Mouse (Mus musculus): Measurements from ENCODE around the gene Mymx. TPM values are rescaled to one million over a fixed set of nuclear protein-coding genes. Genes with fewer than 3 reads are reported as not detected.

Gene Mymx
- total RNA-seq, 1 experiment from 2014 or later = not detected

GRCm38 (mm10) chr17:45592606-45593431 lies 9.1 kb downstream of the Mymx start:
- ATAC-seq (replicated peaks; ENCODE audit: low read depth, poor library complexity, severe bottlenecking) = no peak

- ATAC-seq (replicated peaks; ENCODE audit: low read depth, poor library complexity, severe bottlenecking) = no peak
Measured at GRCm38 (mm10) chr17:45591701-45592605, 9.9 kb downstream of the Mymx start.

GRCm38 (mm10) chr17:45590410-45590809 lies 11.5 kb downstream of the Mymx start:
- ATAC-seq (replicated peaks; ENCODE audit: low read depth, poor library complexity, severe bottlenecking) = no peak

- ATAC-seq (replicated peaks; ENCODE audit: low read depth, poor library complexity, severe bottlenecking) = no peak
Measured at GRCm38 (mm10) chr17:45589844-45590243, 12.1 kb downstream of the Mymx start.

GRCm38 (mm10) chr17:45589236-45589635 lies 12.7 kb downstream of the Mymx start:
- no peak for ATAC-seq (replicated peaks; ENCODE audit: low read depth, poor library complexity, severe bottlenecking)

GRCm38 (mm10) chr17:45588370-45588769 lies 13.5 kb downstream of the Mymx start:
- ATAC-seq (replicated peaks; ENCODE audit: low read depth, poor library complexity, severe bottlenecking) = no peak

GRCm38 (mm10) chr17:45586449-45586837 lies 15.5 kb downstream of the Mymx start:
- ATAC-seq (replicated peaks; ENCODE audit: low read depth, poor library complexity, severe bottlenecking) = no peak

- no peak for ATAC-seq (replicated peaks; ENCODE audit: low read depth, poor library complexity, severe bottlenecking)
Measured at GRCm38 (mm10) chr17:45585725-45586448, 16.0 kb downstream of the Mymx start.

GRCm38 (mm10) chr17:45584939-45585678 lies 16.8 kb downstream of the Mymx start:
- ATAC-seq (replicated peaks; ENCODE audit: low read depth, poor library complexity, severe bottlenecking) = peak; percentile 47

GRCm38 (mm10) chr17:45584096-45584896 lies 17.6 kb downstream of the Mymx start:
- ATAC-seq (replicated peaks; ENCODE audit: low read depth, poor library complexity, severe bottlenecking) = peak; percentile 12

GRCm38 (mm10) chr17:45582715-45583355 lies 19.1 kb downstream of the Mymx start:
- no peak for ATAC-seq (replicated peaks; ENCODE audit: low read depth, poor library complexity, severe bottlenecking)

GRCm38 (mm10) chr17:45582188-45582587 lies 19.7 kb downstream of the Mymx start:
- ATAC-seq (replicated peaks; ENCODE audit: low read depth, poor library complexity, severe bottlenecking) = no peak

- peak; percentile 63 for ATAC-seq (replicated peaks; ENCODE audit: low read depth, poor library complexity, severe bottlenecking)
Measured at GRCm38 (mm10) chr17:45581567-45581983, 20.3 kb downstream of the Mymx start.

- ATAC-seq (replicated peaks; ENCODE audit: low read depth, poor library complexity, severe bottlenecking) = no peak
Measured at GRCm38 (mm10) chr17:45580958-45581477, 20.9 kb downstream of the Mymx start.

GRCm38 (mm10) chr17:45579554-45579953 lies 22.3 kb downstream of the Mymx start:
- ATAC-seq (replicated peaks; ENCODE audit: low read depth, poor library complexity, severe bottlenecking) = no peak

- ATAC-seq (replicated peaks; ENCODE audit: low read depth, poor library complexity, severe bottlenecking) = no peak
Measured at GRCm38 (mm10) chr17:45578843-45579242, 23.1 kb downstream of the Mymx start.

- no peak for ATAC-seq (replicated peaks; ENCODE audit: low read depth, poor library complexity, severe bottlenecking)
Measured at GRCm38 (mm10) chr17:45578242-45578641, 23.7 kb downstream of the Mymx start.
